Mouse (Mus musculus) limb, embryonic 12.5 days (tissue): Measurements from ENCODE around the gene Defa21. TPM values are rescaled to one million over a fixed set of nuclear protein-coding genes. Genes with fewer than 3 reads are reported as not detected.

Experiments used
- polyA plus RNA-seq: library from polyadenylated mRNA; unstranded; fragments of >200 nt; fragmentation: Nextera tagmentation; extraction: Ambion mirVana; gene quantifications from 2 replicates; pipeline ENCODE4 v1.2.1, GENCODE M21; 2016

The Defa21 gene
- polyA plus RNA-seq, 1 experiment from 2014 or later: not detected

Other genes with a start within 250 kb of the Defa21 start
- gene Defb33, start 132.9 kb upstream of the Defa21 start, polyA plus RNA-seq: not detected in 2 replicates
- gene Gm15056, start 122.9 kb upstream of the Defa21 start, polyA plus RNA-seq: not detected in 2 replicates
- gene Gm6040, start 103.5 kb upstream of the Defa21 start, polyA plus RNA-seq: not detected in 2 replicates
- gene AY761185, start 80.8 kb upstream of the Defa21 start, polyA plus RNA-seq: not detected in 2 replicates
- not detected in 2 replicates for gene Defa23, start 29.5 kb downstream of the Defa21 start, polyA plus RNA-seq
- gene Defa35, start 39.5 kb downstream of the Defa21 start, polyA plus RNA-seq: not detected in 2 replicates
- not detected in 2 replicates for gene Defa25, start 58.9 kb downstream of the Defa21 start, polyA plus RNA-seq
- not detected in 2 replicates for gene Gm14851, start 70.5 kb downstream of the Defa21 start, polyA plus RNA-seq
- gene Defa30, start 109.1 kb downstream of the Defa21 start, polyA plus RNA-seq: not detected in 2 replicates
- not detected in 2 replicates for gene Defa22, start 136.7 kb downstream of the Defa21 start, polyA plus RNA-seq
- not detected in 2 replicates for gene Defa31, start 166.1 kb downstream of the Defa21 start, polyA plus RNA-seq
- gene Gm15293, start 176.0 kb downstream of the Defa21 start, polyA plus RNA-seq: not detected in 2 replicates
- gene Gm15292, start 224.2 kb downstream of the Defa21 start, polyA plus RNA-seq: not detected in 2 replicates